Mouse (Mus musculus) kidney, adult 2 months (tissue): ENCODE data around the gene Sept10.

Experiments used
- CTCF ChIP-seq: fragments of 200-500 bp; conservative IDR thresholded peaks from 2 replicates; pipeline ENCODE4 v1.5.1; 2011; ENCODE audit warnings: low read depth, mild to moderate bottlenecking, control low read depth, low read length, moderate library complexity, mixed read lengths; ENCODE audit not compliant: insufficient read depth, insufficient read length
- POLR2A ChIP-seq: fragments of 200-500 bp; IDR thresholded peaks from one replicate; pipeline ENCODE4 v1.6.1; 2011; ENCODE audit warnings: low read depth, low read length, control low read depth

DNA sequence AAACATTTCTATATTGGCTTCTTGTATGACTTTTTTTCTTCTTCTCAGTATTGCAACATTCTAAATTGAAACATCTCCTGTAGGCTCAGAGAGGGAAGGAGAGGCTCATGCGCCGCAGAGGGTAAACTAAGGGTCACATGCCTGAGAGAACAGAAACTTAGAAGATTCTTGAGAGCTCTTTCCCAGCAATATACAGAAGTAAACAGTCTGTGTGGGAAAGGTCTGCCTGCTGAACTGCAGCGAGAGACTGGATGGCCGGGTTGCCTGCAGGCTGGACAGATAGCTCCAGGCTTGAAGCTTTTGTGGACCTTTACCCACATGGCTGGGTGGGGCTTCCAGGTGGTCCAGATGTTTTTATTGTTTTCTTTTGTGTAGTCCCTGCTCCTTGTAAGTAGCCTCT, 44.0 kb upstream of the Sept10 start:
- TF ChIP-seq CTCF (no peak), POLR2A (no peak)
